Mouse (Mus musculus): ENCODE data around the gene Uap1l1.

Uap1l1 gene

GRCm38 (mm10) chr2:25318119-25318966 lies 47.1 kb downstream of the Uap1l1 start:
- in situ Hi-C loops (cut with MboI), result no loop called here

DNA sequence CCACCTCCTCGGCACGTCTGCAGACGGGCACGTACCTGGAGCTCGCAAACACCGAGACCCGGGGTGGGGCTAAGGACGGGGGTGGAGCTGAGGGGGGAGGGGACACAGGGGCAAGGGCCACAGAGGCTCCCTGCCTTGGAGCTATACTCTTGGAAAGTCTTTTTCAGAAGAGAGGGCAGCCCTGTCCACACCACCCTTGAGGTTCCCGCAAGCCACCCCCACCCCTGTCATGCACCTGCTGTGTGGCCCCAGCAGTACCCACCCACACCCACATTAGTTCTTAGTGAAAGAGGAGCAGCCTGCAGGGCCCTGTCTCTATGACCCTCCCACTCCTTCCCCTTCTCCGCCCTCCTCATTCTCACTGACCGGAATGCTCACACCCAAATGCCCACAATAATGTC lies 54.0 kb downstream of the Uap1l1 start:
- in situ Hi-C loops (cut with MboI), result no loop called here

DNA sequence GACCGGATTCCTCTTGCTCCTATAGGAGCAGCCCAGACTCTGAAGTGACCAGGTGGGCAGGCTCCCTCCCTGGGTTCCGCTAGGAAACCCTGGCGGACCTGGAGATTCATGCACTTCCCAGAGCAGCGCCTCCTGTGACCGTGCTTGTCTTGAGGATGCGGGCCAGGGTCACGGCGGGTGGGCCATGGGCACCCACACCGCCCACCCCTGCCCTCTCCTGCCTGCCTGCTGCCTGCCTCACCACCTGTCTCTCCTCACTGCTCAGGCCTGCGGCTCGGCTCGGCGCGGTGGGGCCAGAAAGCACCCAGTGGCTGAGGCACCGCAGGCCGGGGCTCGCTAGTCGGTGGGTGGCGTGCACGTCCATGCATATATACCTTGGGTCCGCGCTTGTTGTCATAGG lies 54.5 kb downstream of the Uap1l1 start:
- in situ Hi-C loops (cut with MboI), result no loop called here

- in situ Hi-C loops (cut with MboI), result no loop called here
Measured at GRCm38 (mm10) chr2:25310180-25310579, 55.3 kb downstream of the Uap1l1 start.

All from mature B cell (primary cell).